Mouse (Mus musculus): ENCODE measurements around the gene Hba-x. TPM values are rescaled to one million over a fixed set of nuclear protein-coding genes. Genes with fewer than 3 reads are reported as not detected.
A peak's percentile ranks its signal among the peaks of the same experiment; 100 is the strongest.

Hba-x gene
- total RNA-seq, 1 experiment = not detected

DNA sequence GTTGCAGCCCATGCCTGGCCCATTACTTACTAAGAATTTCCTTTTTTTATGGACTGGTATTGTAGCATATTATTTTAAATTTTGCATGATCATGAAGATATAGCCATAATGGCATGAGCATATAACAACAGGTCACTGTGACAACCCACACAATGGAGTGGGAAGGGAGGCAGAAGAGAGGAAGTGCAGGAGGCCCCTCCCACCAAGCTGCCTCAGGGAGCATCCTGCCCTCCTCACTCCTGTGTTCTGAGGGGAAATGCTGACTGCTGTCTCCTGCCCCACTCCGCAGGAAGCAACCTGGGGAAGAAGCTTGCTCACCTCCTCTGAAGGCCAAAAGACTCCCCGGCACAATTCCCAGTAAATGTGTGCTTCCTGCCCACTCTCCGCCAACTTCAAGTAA lies 33.7 kb downstream of the Hba-x start:
- no peak overlapping the region for H3K27ac ChIP-seq (ENCODE audit: insufficient read depth, low read depth, low read length, poor library complexity, severe bottlenecking)
- no peak overlapping the region for H3K4me3 ChIP-seq (ENCODE audit: insufficient read depth in 1 of 2, low read depth in 1 of 2, low read length in 2 of 2, poor library complexity in 1 of 2, severe bottlenecking in 1 of 2)
- no peaks in the 10 kb centered on the region for H3K36me3 ChIP-seq (ENCODE audit: control insufficient read depth, insufficient read depth, low read length, poor library complexity, severe bottlenecking)
- no peak for TF ChIP-seq MAFK (IDR thresholded peaks at IDR 0.05; ENCODE audit: insufficient read depth, low read depth, low read length)
- TF ChIP-seq HCFC1 (IDR thresholded peaks at IDR 0.05; ENCODE audit: borderline replicate concordance, insufficient read depth, low read length) = no peak
- no peak for TF ChIP-seq CHD2 (IDR thresholded peaks at IDR 0.05; ENCODE audit: low read depth, low read length)
- no peak for TF ChIP-seq ZC3H11A (IDR thresholded peaks at IDR 0.05; ENCODE audit: borderline replicate concordance, low read depth, low read length)
- no peak for TF ChIP-seq ZNF384 (IDR thresholded peaks at IDR 0.05; ENCODE audit: low read depth, low read length)
- H3K4me1 ChIP-seq (ENCODE audit: control insufficient read depth in 2 of 2, insufficient read depth in 2 of 2, low read length in 2 of 2, poor library complexity in 1 of 2) = no peaks in the 10 kb centered on the region
- H3K9me3 ChIP-seq (ENCODE audit: control insufficient read depth, insufficient read depth, low read depth, low read length) = no peaks in the 10 kb centered on the region
- in situ Hi-C loops (cut with MboI; ENCODE audit: low sequenced_read_pairs in 2 of 2, unreplicated experiment in 2 of 2) = no loop called here
- DNase-seq (ENCODE audit: low read depth, low spot score) = no peak
- H3K9ac ChIP-seq (ENCODE audit: insufficient read depth, low read depth, low read length, poor library complexity, severe bottlenecking) = no peak overlapping the region

GRCm38 (mm10) chr11:32316009-32316408 lies 39.8 kb downstream of the Hba-x start:
- Histone ChIP-seq H3K9ac (ENCODE audit: insufficient read depth, low read depth, low read length, poor library complexity, severe bottlenecking) (no peak overlapping the region), H3K9me3 (ENCODE audit: control insufficient read depth, insufficient read depth, low read depth, low read length) (no peaks in the 10 kb centered on the region), H3K4me1 (ENCODE audit: control insufficient read depth in 2 of 2, insufficient read depth in 2 of 2, low read length in 2 of 2, poor library complexity in 1 of 2) (peaks cover 0 to 2% of the 10 kb centered on the region in 2 experiments; a peak in 1 of 4 replicates), H3K27ac (ENCODE audit: insufficient read depth, low read depth, low read length, poor library complexity, severe bottlenecking) (no peak overlapping the region), H3K36me3 (ENCODE audit: control insufficient read depth, insufficient read depth, low read length, poor library complexity, severe bottlenecking) (no peaks in the 10 kb centered on the region), H3K4me3 (ENCODE audit: insufficient read depth in 1 of 2, low read depth in 1 of 2, low read length in 2 of 2, poor library complexity in 1 of 2, severe bottlenecking in 1 of 2) (no peak overlapping the region)
- no peak for DNase-seq (ENCODE audit: low read depth, low spot score)
- in situ Hi-C loops (cut with MboI; ENCODE audit: low sequenced_read_pairs in 2 of 2, unreplicated experiment in 2 of 2) = no loop called here
- TF ChIP-seq CHD2 (IDR thresholded peaks at IDR 0.05; ENCODE audit: low read depth, low read length) (no peak), ZNF384 (IDR thresholded peaks at IDR 0.05; ENCODE audit: low read depth, low read length) (no peak), HCFC1 (IDR thresholded peaks at IDR 0.05; ENCODE audit: borderline replicate concordance, insufficient read depth, low read length) (no peak), ZC3H11A (IDR thresholded peaks at IDR 0.05; ENCODE audit: borderline replicate concordance, low read depth, low read length) (no peak), MAFK (IDR thresholded peaks at IDR 0.05; ENCODE audit: insufficient read depth, low read depth, low read length) (no peak)

- Histone ChIP-seq H3K27ac (ENCODE audit: insufficient read depth, low read depth, low read length, poor library complexity, severe bottlenecking) (no peak overlapping the region), H3K36me3 (ENCODE audit: control insufficient read depth, insufficient read depth, low read length, poor library complexity, severe bottlenecking) (no peaks in the 10 kb centered on the region), H3K4me1 (ENCODE audit: control insufficient read depth in 2 of 2, insufficient read depth in 2 of 2, low read length in 2 of 2, poor library complexity in 1 of 2) (peaks cover 0 to 2% of the 10 kb centered on the region in 2 experiments; a peak in 1 of 4 replicates), H3K4me3 (ENCODE audit: insufficient read depth in 1 of 2, low read depth in 1 of 2, low read length in 2 of 2, poor library complexity in 1 of 2, severe bottlenecking in 1 of 2) (no peak overlapping the region), H3K9ac (ENCODE audit: insufficient read depth, low read depth, low read length, poor library complexity, severe bottlenecking) (no peak overlapping the region), H3K9me3 (ENCODE audit: control insufficient read depth, insufficient read depth, low read depth, low read length) (no peaks in the 10 kb centered on the region)
- TF ChIP-seq CHD2 (IDR thresholded peaks at IDR 0.05; ENCODE audit: low read depth, low read length) (no peak), HCFC1 (IDR thresholded peaks at IDR 0.05; ENCODE audit: borderline replicate concordance, insufficient read depth, low read length) (no peak), ZC3H11A (IDR thresholded peaks at IDR 0.05; ENCODE audit: borderline replicate concordance, low read depth, low read length) (no peak), MAFK (IDR thresholded peaks at IDR 0.05; ENCODE audit: insufficient read depth, low read depth, low read length) (no peak), ZNF384 (IDR thresholded peaks at IDR 0.05; ENCODE audit: low read depth, low read length) (no peak)
- no peak for DNase-seq (ENCODE audit: low read depth, low spot score)
- in situ Hi-C loops (cut with MboI; ENCODE audit: low sequenced_read_pairs in 2 of 2, unreplicated experiment in 2 of 2) = no loop called here
Observed at GRCm38 (mm10) chr11:32320507-32321195, 44.5 kb downstream of the Hba-x start.

DNA sequence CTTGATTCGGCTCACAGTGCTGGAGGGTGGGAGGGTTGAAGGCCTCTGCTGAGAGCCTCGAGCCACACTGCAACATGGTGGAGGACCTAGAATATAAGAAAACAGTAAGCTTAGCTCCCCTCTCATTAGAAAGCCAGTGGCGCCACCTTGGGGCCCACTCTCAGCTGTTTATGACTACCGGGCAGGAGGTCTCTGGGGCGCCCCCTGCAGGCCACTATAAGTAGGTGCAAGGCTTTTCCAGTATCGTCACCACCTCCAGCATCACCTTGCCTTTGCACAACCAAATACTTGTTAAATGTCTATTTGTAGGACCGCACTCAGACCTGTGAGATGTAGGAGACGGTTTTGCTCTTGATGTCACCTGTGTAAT lies 45.0 kb downstream of the Hba-x start:
- no peak overlapping the region for H3K4me3 ChIP-seq (ENCODE audit: insufficient read depth in 1 of 2, low read depth in 1 of 2, low read length in 2 of 2, poor library complexity in 1 of 2, severe bottlenecking in 1 of 2)
- no peaks in the 10 kb centered on the region for H3K36me3 ChIP-seq (ENCODE audit: control insufficient read depth, insufficient read depth, low read length, poor library complexity, severe bottlenecking)
- TF ChIP-seq MAFK (IDR thresholded peaks at IDR 0.05; ENCODE audit: insufficient read depth, low read depth, low read length) (no peak), ZC3H11A (IDR thresholded peaks at IDR 0.05; ENCODE audit: borderline replicate concordance, low read depth, low read length) (peak; percentile 32; the same call in 1 of the 2 replicates)
- H3K4me1 ChIP-seq (ENCODE audit: control insufficient read depth in 2 of 2, insufficient read depth in 2 of 2, low read length in 2 of 2, poor library complexity in 1 of 2) = peaks cover 0 to 2% of the 10 kb centered on the region in 2 experiments; a peak in 1 of 4 replicates
- H3K27ac ChIP-seq (ENCODE audit: insufficient read depth, low read depth, low read length, poor library complexity, severe bottlenecking) = no peak overlapping the region
- no peak overlapping the region for H3K9ac ChIP-seq (ENCODE audit: insufficient read depth, low read depth, low read length, poor library complexity, severe bottlenecking)
- DNase-seq (ENCODE audit: low read depth, low spot score) = peak; percentile 75
- in situ Hi-C loops (cut with MboI; ENCODE audit: low sequenced_read_pairs in 2 of 2, unreplicated experiment in 2 of 2) = no loop called here
- H3K9me3 ChIP-seq (ENCODE audit: control insufficient read depth, insufficient read depth, low read depth, low read length) = no peaks in the 10 kb centered on the region

Measured in ES-E14 (cell line).